Mouse (Mus musculus): ENCODE data around the gene Rnf216. TPM values are rescaled to one million over a fixed set of nuclear protein-coding genes. Genes with fewer than 3 reads are reported as not detected.

The Rnf216 gene
- total RNA-seq, 2 experiments from 2014 or later, result 38.2 to 43.8 TPM

GRCm38 (mm10) chr5:143023887-143024286, 88.9 kb downstream of the Rnf216 start:
- peak; percentile 70 for ATAC-seq (replicated peaks; ENCODE audit: poor library complexity)

- no peak for ATAC-seq (replicated peaks; ENCODE audit: poor library complexity)
Observed at GRCm38 (mm10) chr5:143022956-143023355, 89.8 kb downstream of the Rnf216 start.

- ATAC-seq (replicated peaks; ENCODE audit: poor library complexity), result no peak
Observed at GRCm38 (mm10) chr5:143017401-143017800, 95.4 kb downstream of the Rnf216 start.

- ATAC-seq (replicated peaks; ENCODE audit: poor library complexity), result no peak
Observed at GRCm38 (mm10) chr5:143009383-143009782, 103.4 kb downstream of the Rnf216 start.

- ATAC-seq (replicated peaks; ENCODE audit: poor library complexity), result no peak
Observed at GRCm38 (mm10) chr5:143000654-143001500, 111.9 kb downstream of the Rnf216 start.

GRCm38 (mm10) chr5:143000091-143000490, 112.7 kb downstream of the Rnf216 start:
- no peak for ATAC-seq (replicated peaks; ENCODE audit: poor library complexity)

GRCm38 (mm10) chr5:142998171-142998570, 114.6 kb downstream of the Rnf216 start:
- no peak for ATAC-seq (replicated peaks; ENCODE audit: poor library complexity)

GRCm38 (mm10) chr5:142997526-142997925, 115.3 kb downstream of the Rnf216 start:
- no peak for ATAC-seq (replicated peaks; ENCODE audit: poor library complexity)

GRCm38 (mm10) chr5:142994746-142995145, 118.0 kb downstream of the Rnf216 start:
- ATAC-seq (replicated peaks; ENCODE audit: poor library complexity), result no peak

GRCm38 (mm10) chr5:142989167-142989566, 123.6 kb downstream of the Rnf216 start:
- no peak for ATAC-seq (replicated peaks; ENCODE audit: poor library complexity)

GRCm38 (mm10) chr5:142988520-142988919, 124.3 kb downstream of the Rnf216 start:
- no peak for ATAC-seq (replicated peaks; ENCODE audit: poor library complexity)

- peak; percentile 87 for ATAC-seq (replicated peaks; ENCODE audit: poor library complexity)
Observed at GRCm38 (mm10) chr5:142984271-142984670, 128.5 kb downstream of the Rnf216 start.

- no peak for ATAC-seq (replicated peaks; ENCODE audit: poor library complexity)
Observed at GRCm38 (mm10) chr5:142983174-142983573, 129.6 kb downstream of the Rnf216 start.

- ATAC-seq (replicated peaks; ENCODE audit: poor library complexity), result peak; percentile 27
Observed at GRCm38 (mm10) chr5:142982046-142982801, 130.6 kb downstream of the Rnf216 start.

GRCm38 (mm10) chr5:142976516-142976915, 136.3 kb downstream of the Rnf216 start:
- no peak for ATAC-seq (replicated peaks; ENCODE audit: poor library complexity)

- ATAC-seq (replicated peaks; ENCODE audit: poor library complexity), result peak; percentile 68
Observed at GRCm38 (mm10) chr5:142974598-142975121, 138.1 kb downstream of the Rnf216 start.

GRCm38 (mm10) chr5:142973971-142974370, 138.8 kb downstream of the Rnf216 start:
- no peak for ATAC-seq (replicated peaks; ENCODE audit: poor library complexity)

- no peak for ATAC-seq (replicated peaks; ENCODE audit: poor library complexity)
Observed at GRCm38 (mm10) chr5:142968411-142968810, 144.4 kb downstream of the Rnf216 start.

GRCm38 (mm10) chr5:142964650-142965049, 148.1 kb downstream of the Rnf216 start:
- ATAC-seq (replicated peaks; ENCODE audit: poor library complexity), result no peak

GRCm38 (mm10) chr5:142963705-142964494, 148.9 kb downstream of the Rnf216 start:
- no peak for ATAC-seq (replicated peaks; ENCODE audit: poor library complexity)

Data from megakaryocyte progenitor cell, adult 5-6 weeks (primary cell).